Mouse (Mus musculus) small intestine, adult 2 months (tissue): ENCODE measurements around the gene Faiml. TPM values are rescaled to one million over a fixed set of nuclear protein-coding genes. Genes with fewer than 3 reads are reported as not detected.

Experiments
- H3K27ac ChIP-seq: fragments of 200-500 bp; 2 replicates; pipeline ENCODE4 v1.5.1; 2012; ENCODE audit warnings: low read depth, low read length, control low read depth, inconsistent platforms; ENCODE audit not compliant: insufficient read depth
- H3K27me3 ChIP-seq: fragments of 200-500 bp; 2 replicates; pipeline ENCODE4 v1.6.1; 2012; ENCODE audit warnings: mild to moderate bottlenecking, moderate library complexity, low read length, inconsistent platforms; ENCODE audit not compliant: control insufficient read depth, insufficient read depth
- H3K36me3 ChIP-seq: fragments of 200-500 bp; 2 replicates; pipeline ENCODE4 v1.6.1; 2012; ENCODE audit warnings: mild to moderate bottlenecking, low read length, control low read depth, inconsistent platforms; ENCODE audit not compliant: control insufficient read depth, insufficient read depth
- H3K4me1 ChIP-seq: fragments of 200-500 bp; 2 replicates; pipeline ENCODE4 v1.6.1; 2012; ENCODE audit warnings: low read length, inconsistent platforms, mixed read lengths; ENCODE audit not compliant: control insufficient read depth, insufficient read depth, insufficient read length
- H3K4me3 ChIP-seq: fragments of 200-500 bp; 2 replicates; pipeline ENCODE4 v1.5.1; 2012; ENCODE audit warnings: low read depth, mild to moderate bottlenecking, control low read depth, inconsistent platforms, low read length, moderate library complexity
- CTCF ChIP-seq: fragments of 200-500 bp; IDR thresholded peaks from 2 replicates; pipeline ENCODE4 v1.5.1; 2012; ENCODE audit warnings: low read depth, mild to moderate bottlenecking, control low read depth, inconsistent platforms, low read length, moderate library complexity, mixed read lengths; ENCODE audit not compliant: insufficient replicate concordance, insufficient read length; ENCODE audit errors: extremely low read depth
- POLR2A ChIP-seq: fragments of 200-500 bp; IDR thresholded peaks from 2 replicates; pipeline ENCODE4 v1.6.1; 2012; ENCODE audit warnings: low read depth, mild to moderate bottlenecking, control low read depth, inconsistent platforms, low read length, moderate library complexity
- WGBS: fragments of 180-500 bp; shearing (Covaris S2); methylation state at CpG from one replicate; pipeline ENCODE4 v1.1.7; 2018; 5-methylcytosine and 5-hydroxymethylcytosine counted together
- polyA plus RNA-seq: library from polyadenylated mRNA; depleted of rRNA; stranded (reverse); fragments of >200 nt; gene quantifications from 2 replicates; pipeline ENCODE4 v1.2.3, GENCODE M21; 2012

The Faiml gene
- polyA plus RNA-seq, 1 experiment: not detected

GRCm38 (mm10) chr9:99229450-99229849 is 7.6 kb downstream of the Faiml start:
- H3K4me3 ChIP-seq: no peak overlapping the region
- TF ChIP-seq CTCF: no peak
- TF ChIP-seq POLR2A: no peak
- no peaks in the 10 kb centered on the region for H3K4me1 ChIP-seq
- no peaks in the 10 kb centered on the region for H3K36me3 ChIP-seq
- WGBS: 80% methylated on average over 14 of the region's 14 CpGs
- H3K27me3 ChIP-seq: no peaks in the 10 kb centered on the region
- no peak overlapping the region for H3K27ac ChIP-seq

- H3K27me3 ChIP-seq: no peaks in the 10 kb centered on the region
- TF ChIP-seq POLR2A (no peak), CTCF (no peak)
- H3K4me3 ChIP-seq: no peak overlapping the region
- H3K27ac ChIP-seq: no peak overlapping the region
- H3K4me1 ChIP-seq: no peaks in the 10 kb centered on the region
- H3K36me3 ChIP-seq: no peaks in the 10 kb centered on the region
- 52% methylated on average over 3 of the region's 3 CpGs for WGBS
These were observed 12.5 kb downstream of the Faiml start for GRCm38 (mm10) chr9:99224583-99224982.

GRCm38 (mm10) chr9:99221636-99222035 is 15.4 kb downstream of the Faiml start:
- TF ChIP-seq POLR2A (no peak), CTCF (no peak)
- H3K27ac ChIP-seq: no peak overlapping the region
- no peaks in the 10 kb centered on the region for H3K4me1 ChIP-seq
- WGBS: 78% methylated on average over 4 of the region's 4 CpGs
- H3K4me3 ChIP-seq: no peak overlapping the region
- H3K27me3 ChIP-seq: no peaks in the 10 kb centered on the region
- H3K36me3 ChIP-seq: no peaks in the 10 kb centered on the region

- no peak for TF ChIP-seq POLR2A
- TF ChIP-seq CTCF: no peak
These were observed 18.9 kb downstream of the Faiml start for GRCm38 (mm10) chr9:99217999-99218719.

GRCm38 (mm10) chr9:99216182-99216581 is 20.9 kb downstream of the Faiml start:
- H3K4me3 ChIP-seq: no peak overlapping the region
- TF ChIP-seq POLR2A: no peak
- TF ChIP-seq CTCF: no peak
- no peaks in the 10 kb centered on the region for H3K27me3 ChIP-seq
- no peaks in the 10 kb centered on the region for H3K4me1 ChIP-seq
- H3K27ac ChIP-seq: no peak overlapping the region
- 56% methylated on average over 2 of the region's 2 CpGs for WGBS
- no peaks in the 10 kb centered on the region for H3K36me3 ChIP-seq

More at GRCm38 (mm10) chr9:99217999-99218719, 18.9 kb downstream of the Faiml start:
- no peak overlapping the region for H3K27ac ChIP-seq
- no peaks in the 10 kb centered on the region for H3K36me3 ChIP-seq
- H3K4me3 ChIP-seq: no peak overlapping the region
- H3K27me3 ChIP-seq: no peaks in the 10 kb centered on the region
- no peaks in the 10 kb centered on the region for H3K4me1 ChIP-seq
- WGBS: 17% methylated on average over 6 of the region's 6 CpGs

DNA sequence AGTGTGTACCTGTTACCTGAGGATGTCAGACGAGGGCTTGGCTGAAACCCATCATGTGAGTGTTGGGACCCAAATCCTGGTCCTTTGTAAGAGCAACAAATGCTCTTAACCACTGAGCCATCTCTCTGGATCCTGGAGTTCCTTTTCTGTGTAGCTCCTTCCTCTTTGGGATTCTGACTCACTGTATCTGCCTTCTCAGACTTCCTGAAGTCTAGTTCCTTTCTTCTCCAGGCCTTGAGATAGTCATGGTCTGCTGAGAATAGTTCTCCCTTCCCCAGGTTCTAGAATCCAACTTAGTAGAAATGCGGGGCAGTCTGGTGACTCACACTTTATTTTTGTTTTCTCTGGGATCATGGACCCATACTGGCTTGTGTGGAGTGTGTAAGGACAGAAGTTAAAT is 24.4 kb downstream of the Faiml start:
- TF ChIP-seq POLR2A (no peak), CTCF (no peak)
- no peaks in the 10 kb centered on the region for H3K4me1 ChIP-seq
- WGBS: 73% methylated on average over 2 of the region's 2 CpGs
- no peaks in the 10 kb centered on the region for H3K36me3 ChIP-seq
- no peak overlapping the region for H3K27ac ChIP-seq
- no peak overlapping the region for H3K4me3 ChIP-seq
- no peaks in the 10 kb centered on the region for H3K27me3 ChIP-seq

- Histone ChIP-seq H3K36me3 (no peaks in the 10 kb centered on the region), H3K4me3 (no peak overlapping the region), H3K4me1 (no peaks in the 10 kb centered on the region), H3K27me3 (no peaks in the 10 kb centered on the region), H3K27ac (no peak overlapping the region)
- no peak for TF ChIP-seq POLR2A
- TF ChIP-seq CTCF: no peak
- 75% methylated on average over 8 of the region's 8 CpGs for WGBS
These were observed 53.9 kb downstream of the Faiml start for GRCm38 (mm10) chr9:99183043-99183670.

- TF ChIP-seq POLR2A (no peak), CTCF (no peak)
- Histone ChIP-seq H3K4me3 (no peak overlapping the region), H3K27ac (no peak overlapping the region), H3K27me3 (no peaks in the 10 kb centered on the region), H3K36me3 (no peaks in the 10 kb centered on the region), H3K4me1 (no peaks in the 10 kb centered on the region)
- WGBS: 78% methylated on average over 7 of the region's 7 CpGs
These were observed 54.9 kb downstream of the Faiml start for GRCm38 (mm10) chr9:99182121-99182520.
